Mouse (Mus musculus): ENCODE measurements at regions not wholly inside any gene's neighbourhood (a gene's known extent, or its start where the extent isn't known, plus 50 kb on each side); places are given as distances from the start of the nearest gene placed in this dataset.

DNA sequence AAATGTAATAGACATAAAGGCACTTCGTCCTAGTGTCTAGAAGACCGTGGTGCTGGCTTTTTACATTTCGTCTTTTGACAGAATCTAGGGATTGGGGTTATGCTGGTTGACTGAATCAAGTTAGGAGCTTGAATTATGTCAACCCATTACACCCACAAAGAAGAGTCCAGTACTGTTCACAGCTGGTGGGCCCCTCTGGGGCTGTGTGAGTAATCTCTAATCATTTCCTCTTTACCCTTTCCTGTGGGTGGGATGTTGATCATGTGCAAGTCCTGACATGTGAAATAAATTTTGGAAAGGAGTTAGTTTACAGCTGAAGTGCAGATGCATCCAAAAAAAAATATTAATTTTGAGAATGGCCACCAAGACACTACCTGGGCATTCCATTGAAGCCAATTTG lies 390.3 kb upstream of the Mctp2 start:
- Histone ChIP-seq H3K27me3 (ENCODE audit: insufficient read depth, low read length) (no peaks in the 10 kb centered on the region), H3K4me1 (replicated peaks; ENCODE audit: insufficient read depth, low read length) (no peaks in the 10 kb centered on the region), H3K9ac (ENCODE audit: low read depth, low read length) (no peak overlapping the region), H3K4me2 (ENCODE audit: low read length) (no peak overlapping the region), H3K4me3 (replicated peaks; ENCODE audit: low read depth, low read length) (no peak overlapping the region), H3K36me3 (ENCODE audit: insufficient read depth, low read length) (no peaks in the 10 kb centered on the region), H3K27ac (no peak overlapping the region), H3K9me3 (replicated peaks; ENCODE audit: low read length) (no peaks in the 10 kb centered on the region)
- no peak for ATAC-seq (replicated peaks; ENCODE audit: low FRiP score, low read depth)
- 68% methylated on average over 3 of the region's 3 CpGs for WGBS
- TF ChIP-seq CTCF (IDR thresholded peaks at IDR 0.05; ENCODE audit: low read depth): no peak
- DNase-seq (ENCODE audit: low spot score): no peak

DNA sequence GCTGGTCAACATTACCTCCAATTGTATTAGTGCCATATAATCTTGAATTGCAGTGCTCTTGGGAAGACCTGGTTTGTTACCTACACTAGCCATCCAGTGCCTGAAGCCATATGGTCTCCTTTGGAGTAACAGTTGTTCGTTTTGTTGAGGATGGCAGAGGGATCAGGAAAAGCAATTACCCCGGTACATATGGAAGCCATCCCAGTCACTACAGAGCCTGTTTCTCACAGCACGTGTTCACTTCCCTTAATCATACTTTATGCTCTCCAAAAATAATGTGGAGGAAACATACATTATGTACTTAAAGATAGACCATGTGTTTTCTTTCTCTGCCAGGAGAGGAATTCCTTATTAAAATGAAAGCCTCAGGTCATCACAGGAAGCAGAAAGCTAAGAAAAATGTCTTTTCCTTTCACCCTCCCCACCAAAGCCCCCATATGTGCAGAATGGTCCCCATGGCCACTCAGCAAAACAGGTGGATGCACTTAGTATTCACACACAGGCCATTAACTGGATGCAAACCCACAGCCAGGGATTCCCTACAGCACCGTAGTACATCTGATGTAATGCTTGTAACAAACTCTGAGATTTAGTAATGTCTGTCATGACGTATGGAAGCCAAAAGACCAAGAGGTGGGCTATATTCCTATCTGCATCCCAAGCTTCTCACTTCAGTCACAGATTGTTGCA lies 397.4 kb upstream of the Mctp2 start:
- no peaks in the 10 kb centered on the region for H3K4me1 ChIP-seq (replicated peaks; ENCODE audit: insufficient read depth, low read length)
- no peak overlapping the region for H3K27ac ChIP-seq
- no peak overlapping the region for H3K4me2 ChIP-seq (ENCODE audit: low read length)
- no peaks in the 10 kb centered on the region for H3K9me3 ChIP-seq (replicated peaks; ENCODE audit: low read length)
- TF ChIP-seq CTCF (IDR thresholded peaks at IDR 0.05; ENCODE audit: low read depth): no peak
- DNase-seq (ENCODE audit: low spot score): no peak
- H3K27me3 ChIP-seq (ENCODE audit: insufficient read depth, low read length): no peaks in the 10 kb centered on the region
- WGBS: 54% methylated on average over 5 of the region's 5 CpGs
- H3K9ac ChIP-seq (ENCODE audit: low read depth, low read length): no peak overlapping the region
- H3K4me3 ChIP-seq (replicated peaks; ENCODE audit: low read depth, low read length): no peak overlapping the region
- ATAC-seq (replicated peaks; ENCODE audit: low FRiP score, low read depth): no peak
- no peaks in the 10 kb centered on the region for H3K36me3 ChIP-seq (ENCODE audit: insufficient read depth, low read length)

DNA sequence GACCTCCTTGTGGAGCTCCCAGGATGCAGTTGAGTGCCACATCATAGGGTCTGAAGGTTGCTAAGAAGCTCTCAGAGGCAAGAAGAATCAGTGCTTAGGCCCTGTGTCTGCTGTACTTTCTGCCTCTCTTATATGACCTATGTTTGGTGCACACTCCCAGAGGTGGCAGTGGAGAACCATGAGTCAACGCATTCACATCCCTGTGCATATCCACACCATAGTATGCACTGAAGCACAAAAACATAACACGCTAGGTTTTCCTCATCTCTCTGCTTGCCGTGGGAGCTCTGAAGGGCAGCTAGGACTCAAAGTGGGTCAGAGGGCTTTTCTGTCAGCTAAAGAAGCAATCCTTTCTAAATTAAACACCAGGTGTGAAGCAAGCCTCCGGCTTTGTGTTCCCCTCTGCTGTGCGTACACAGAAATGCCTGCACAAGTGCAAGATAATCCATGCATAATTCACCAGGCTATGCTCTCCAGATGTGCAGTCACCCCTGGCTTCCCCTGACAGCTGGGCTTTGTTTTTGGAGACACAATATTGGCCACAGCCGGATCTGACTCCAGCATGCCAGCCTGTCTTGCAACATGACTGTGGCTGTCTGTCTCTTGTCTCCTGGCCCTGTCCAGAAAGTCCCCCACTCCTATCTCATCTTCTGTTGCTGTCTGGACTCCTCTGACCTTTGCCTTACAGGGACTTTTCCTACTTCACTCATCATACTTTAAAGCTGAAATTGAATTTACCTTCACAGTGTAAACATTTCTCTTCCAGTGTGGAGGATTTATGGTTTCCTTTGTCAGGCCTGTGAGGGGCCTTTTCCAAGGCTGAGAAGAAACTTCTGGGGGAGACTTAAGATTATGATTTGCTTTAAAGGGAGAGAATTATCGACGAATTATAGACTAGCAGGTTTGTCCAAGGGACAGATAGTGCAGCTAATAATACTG lies 405.1 kb upstream of the Mctp2 start:
- ATAC-seq (replicated peaks; ENCODE audit: low FRiP score, low read depth) (no peak), DNase-seq (ENCODE audit: low spot score) (no peak)
- no peak overlapping the region for H3K9ac ChIP-seq (ENCODE audit: low read depth, low read length)
- H3K36me3 ChIP-seq (ENCODE audit: insufficient read depth, low read length): no peaks in the 10 kb centered on the region
- peak; percentile 19; the same call in 1 of the 2 replicates for TF ChIP-seq CTCF (IDR thresholded peaks at IDR 0.05; ENCODE audit: low read depth)
- 28% methylated on average over 8 of the region's 8 CpGs for WGBS
- no peak overlapping the region for H3K27ac ChIP-seq
- H3K4me3 ChIP-seq (replicated peaks; ENCODE audit: low read depth, low read length): no peak overlapping the region
- no peaks in the 10 kb centered on the region for H3K9me3 ChIP-seq (replicated peaks; ENCODE audit: low read length)
- H3K27me3 ChIP-seq (ENCODE audit: insufficient read depth, low read length): no peaks in the 10 kb centered on the region
- H3K4me1 ChIP-seq (replicated peaks; ENCODE audit: insufficient read depth, low read length): 0 out of 2 replicates have a peak, but pooled peaks cover 4% of the 10 kb centered on the region
- H3K4me2 ChIP-seq (ENCODE audit: low read length): no peak overlapping the region

DNA sequence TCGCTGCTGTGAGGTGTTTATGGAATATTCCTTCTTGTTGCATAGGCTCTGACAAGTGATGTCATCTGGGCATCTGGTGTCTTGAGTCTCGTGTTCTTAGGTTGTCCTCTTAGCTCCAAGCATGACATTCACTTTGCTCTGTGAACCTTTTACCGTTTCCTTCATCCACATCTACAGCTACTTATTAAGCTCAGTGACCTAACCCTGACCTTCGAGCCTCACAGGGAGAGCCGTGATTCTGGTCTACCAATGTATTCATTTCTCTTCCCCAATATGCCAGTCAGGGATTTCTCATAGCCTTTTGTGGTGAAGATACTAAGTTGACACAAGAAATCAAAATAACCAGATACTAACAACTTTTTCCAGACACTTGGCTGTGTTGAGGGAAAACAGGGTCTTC lies 409.0 kb upstream of the Mctp2 start:
- WGBS: 70% methylated on average over 5 of the region's 5 CpGs
- no peak for DNase-seq (ENCODE audit: low spot score)

DNA sequence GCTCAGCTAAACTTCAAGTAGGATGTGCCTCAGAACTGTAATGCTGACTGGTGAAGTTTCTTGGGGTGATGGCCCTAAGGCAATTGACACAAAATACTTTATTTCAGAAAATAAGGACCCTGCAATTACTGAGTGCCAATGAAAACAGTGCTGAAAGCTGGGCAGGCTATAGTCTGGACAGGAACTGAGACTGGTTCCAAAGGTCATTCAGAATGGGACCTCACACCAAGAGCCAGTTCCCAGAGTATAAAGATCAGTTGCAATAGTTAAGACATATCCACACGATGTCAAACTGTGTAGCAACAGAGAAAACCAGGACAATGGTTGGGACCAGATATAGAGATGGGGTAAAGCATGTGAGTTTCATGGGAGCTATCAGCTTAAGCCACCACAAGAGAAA lies 409.6 kb upstream of the Mctp2 start:
- Histone ChIP-seq H3K27me3 (ENCODE audit: insufficient read depth, low read length) (no peaks in the 10 kb centered on the region), H3K4me1 (replicated peaks; ENCODE audit: insufficient read depth, low read length) (0 out of 2 replicates have a peak, but pooled peaks cover 4% of the 10 kb centered on the region), H3K9me3 (replicated peaks; ENCODE audit: low read length) (no peaks in the 10 kb centered on the region), H3K36me3 (ENCODE audit: insufficient read depth, low read length) (no peaks in the 10 kb centered on the region), H3K4me2 (ENCODE audit: low read length) (no peak overlapping the region), H3K4me3 (replicated peaks; ENCODE audit: low read depth, low read length) (no peak overlapping the region), H3K9ac (ENCODE audit: low read depth, low read length) (no peak overlapping the region), H3K27ac (no peak overlapping the region)
- TF ChIP-seq CTCF (IDR thresholded peaks at IDR 0.05; ENCODE audit: low read depth): no peak
- 40% methylated on average over 1 of the region's 1 CpGs for WGBS
- ATAC-seq (replicated peaks; ENCODE audit: low FRiP score, low read depth) (no peak), DNase-seq (ENCODE audit: low spot score) (no peak)

More for the DNA sequence above, 409.0 kb upstream of the Mctp2 start:
- TF ChIP-seq CTCF (IDR thresholded peaks at IDR 0.05; ENCODE audit: low read depth): no peak
- Histone ChIP-seq H3K9me3 (replicated peaks; ENCODE audit: low read length) (no peaks in the 10 kb centered on the region), H3K36me3 (ENCODE audit: insufficient read depth, low read length) (no peaks in the 10 kb centered on the region), H3K9ac (ENCODE audit: low read depth, low read length) (no peak overlapping the region), H3K27me3 (ENCODE audit: insufficient read depth, low read length) (no peaks in the 10 kb centered on the region), H3K27ac (no peak overlapping the region), H3K4me3 (replicated peaks; ENCODE audit: low read depth, low read length) (no peak overlapping the region), H3K4me2 (ENCODE audit: low read length) (no peak overlapping the region), H3K4me1 (replicated peaks; ENCODE audit: insufficient read depth, low read length) (0 out of 2 replicates have a peak, but pooled peaks cover 4% of the 10 kb centered on the region)
- ATAC-seq (replicated peaks; ENCODE audit: low FRiP score, low read depth): no peak

DNA sequence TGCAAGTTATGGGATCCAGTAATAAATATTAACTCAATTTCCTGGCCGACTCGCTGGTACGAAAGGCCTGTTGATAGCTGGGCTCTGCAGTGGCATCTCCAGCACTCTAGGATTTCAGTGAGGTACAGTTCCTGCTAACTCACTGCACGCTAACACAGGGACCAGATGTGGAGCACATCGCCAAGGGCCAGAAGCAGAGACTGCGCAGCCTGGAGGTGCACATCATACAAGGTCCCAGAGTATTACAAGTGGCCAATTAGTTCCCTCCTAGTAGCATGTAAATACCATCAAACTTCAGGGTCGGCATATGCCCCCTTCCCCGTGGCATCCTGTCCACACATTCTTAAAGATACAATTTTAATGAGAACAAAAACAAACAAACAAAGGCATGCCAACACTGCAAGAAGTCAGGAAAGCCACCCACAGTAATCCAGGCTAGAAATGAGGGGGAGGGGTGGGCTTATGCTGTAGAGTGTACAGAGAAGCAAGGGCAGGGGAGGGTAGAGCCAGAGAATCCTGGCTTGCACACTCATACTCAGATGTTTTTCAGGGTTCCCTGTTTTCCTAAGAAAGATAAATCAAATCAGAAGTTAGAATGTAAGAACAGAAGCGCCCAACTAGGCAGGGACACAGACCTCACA lies 419.9 kb upstream of the Mctp2 start:
- Histone ChIP-seq H3K9ac (ENCODE audit: low read depth, low read length) (no peak overlapping the region), H3K36me3 (ENCODE audit: insufficient read depth, low read length) (no peaks in the 10 kb centered on the region), H3K4me3 (replicated peaks; ENCODE audit: low read depth, low read length) (no peak overlapping the region), H3K9me3 (replicated peaks; ENCODE audit: low read length) (no peaks in the 10 kb centered on the region), H3K4me1 (replicated peaks; ENCODE audit: insufficient read depth, low read length) (no peaks in the 10 kb centered on the region), H3K27ac (no peak overlapping the region), H3K4me2 (ENCODE audit: low read length) (no peak overlapping the region), H3K27me3 (ENCODE audit: insufficient read depth, low read length) (no peaks in the 10 kb centered on the region)
- WGBS: 67% methylated on average over 9 of the region's 9 CpGs
- TF ChIP-seq CTCF (IDR thresholded peaks at IDR 0.05; ENCODE audit: low read depth): no peak
- ATAC-seq (replicated peaks; ENCODE audit: low FRiP score, low read depth) (no peak), DNase-seq (ENCODE audit: low spot score) (no peak)
